Mouse (Mus musculus): Measurements from ENCODE around the gene Pf4. TPM values are rescaled to one million over a fixed set of nuclear protein-coding genes. Genes with fewer than 3 reads are reported as not detected.

Pf4 gene
- polyA plus RNA-seq (2016; fragmentation: Nextera tagmentation; extraction: Ambion mirVana), result 55.1 and 62.3 TPM in 2 replicates

GRCm38 (mm10) chr5:90771880-90772653 is at the start of gene Pf4:
TSS of gene Pf4 (plus strand) at chr5:90772435.
- H3K9me3 ChIP-seq, result no peaks in the 10 kb centered on the region
- ATAC-seq (ENCODE audit: low FRiP score, low read depth), result no peak

GRCm38 (mm10) chr5:90722656-90723055 is 49.6 kb upstream of the Pf4 start:
- no peak for ATAC-seq (ENCODE audit: low FRiP score, low read depth)
- no peaks in the 10 kb centered on the region for H3K4me1 ChIP-seq
- H3K9ac ChIP-seq, result no peak overlapping the region
- H3K27me3 ChIP-seq (replicated peaks), result no peaks in the 10 kb centered on the region
- H3K36me3 ChIP-seq, result no peaks in the 10 kb centered on the region
- H3K4me2 ChIP-seq (replicated peaks), result no peak overlapping the region
- no peaks in the 10 kb centered on the region for H3K9me3 ChIP-seq
- no peak overlapping the region for H3K4me3 ChIP-seq
- no peak overlapping the region for H3K27ac ChIP-seq
- WGBS, result 94% methylated on average over 3 of the region's 3 CpGs

More at GRCm38 (mm10) chr5:90771880-90772653, at the start of gene Pf4:
- no peaks in the 10 kb centered on the region for H3K27me3 ChIP-seq (replicated peaks)
- WGBS, result 83% methylated on average over 16 of the region's 16 CpGs
- no peak within 1 kb of the TSS for H3K27ac ChIP-seq
- no peak within 1 kb of the TSS for H3K9ac ChIP-seq
- no peaks in the 10 kb centered on the region for H3K36me3 ChIP-seq
- H3K4me3 ChIP-seq, result no peak within 1 kb of the TSS
- no peak within 1 kb of the TSS for H3K4me2 ChIP-seq (replicated peaks)
- H3K4me1 ChIP-seq, result no peaks in the 10 kb centered on the region

GRCm38 (mm10) chr5:90728254-90728653 is 44.0 kb upstream of the Pf4 start:
- Histone ChIP-seq H3K36me3 (no peaks in the 10 kb centered on the region), H3K27me3 (replicated peaks) (no peaks in the 10 kb centered on the region), H3K4me3 (no peak overlapping the region), H3K27ac (no peak overlapping the region), H3K4me1 (no peaks in the 10 kb centered on the region), H3K4me2 (replicated peaks) (no peak overlapping the region), H3K9ac (no peak overlapping the region), H3K9me3 (no peaks in the 10 kb centered on the region)
- 50% methylated on average over 3 of the region's 3 CpGs for WGBS
- no peak for ATAC-seq (ENCODE audit: low FRiP score, low read depth)

- Histone ChIP-seq H3K4me1 (no peaks in the 10 kb centered on the region), H3K27me3 (replicated peaks) (no peaks in the 10 kb centered on the region), H3K4me3 (no peak overlapping the region), H3K36me3 (no peaks in the 10 kb centered on the region), H3K27ac (no peak overlapping the region), H3K9me3 (no peaks in the 10 kb centered on the region), H3K9ac (no peak overlapping the region), H3K4me2 (replicated peaks) (no peak overlapping the region)
- ATAC-seq (ENCODE audit: low FRiP score, low read depth), result no peak
- WGBS, result 78% methylated on average over 4 of the region's 4 CpGs
These were observed 40.8 kb upstream of the Pf4 start for GRCm38 (mm10) chr5:90731480-90731879.

GRCm38 (mm10) chr5:90742029-90742428 is 30.2 kb upstream of the Pf4 start:
- Histone ChIP-seq H3K4me3 (no peak overlapping the region), H3K4me1 (no peaks in the 10 kb centered on the region), H3K9me3 (no peaks in the 10 kb centered on the region), H3K4me2 (replicated peaks) (no peak overlapping the region), H3K27me3 (replicated peaks) (no peaks in the 10 kb centered on the region), H3K9ac (no peak overlapping the region), H3K27ac (no peak overlapping the region), H3K36me3 (no peaks in the 10 kb centered on the region)
- no peak for ATAC-seq (ENCODE audit: low FRiP score, low read depth)
- WGBS, result 87% methylated on average over 4 of the region's 4 CpGs

GRCm38 (mm10) chr5:90753934-90754333 is 18.3 kb upstream of the Pf4 start:
- ATAC-seq (ENCODE audit: low FRiP score, low read depth), result no peak
- H3K4me3 ChIP-seq, result no peak overlapping the region
- no peak overlapping the region for H3K4me2 ChIP-seq (replicated peaks)
- no peaks in the 10 kb centered on the region for H3K36me3 ChIP-seq
- H3K27me3 ChIP-seq (replicated peaks), result peaks cover 4% of the 10 kb centered on the region; the same call in 1 of the 2 replicates
- H3K9ac ChIP-seq, result no peak overlapping the region
- no peaks in the 10 kb centered on the region for H3K9me3 ChIP-seq
- H3K27ac ChIP-seq, result no peak overlapping the region
- WGBS, result 93% methylated on average over 1 of the region's 1 CpGs
- H3K4me1 ChIP-seq, result peaks cover under 1% of the 10 kb centered on the region; the same call in 1 of the 2 replicates

- WGBS, result 49% methylated on average over 5 of the region's 5 CpGs
- H3K27ac ChIP-seq, result no peak overlapping the region
- H3K4me2 ChIP-seq (replicated peaks), result no peak overlapping the region
- peaks cover 13% of the 10 kb centered on the region for H3K27me3 ChIP-seq (replicated peaks)
- no peaks in the 10 kb centered on the region for H3K9me3 ChIP-seq
- H3K4me1 ChIP-seq, result peaks cover 10% of the 10 kb centered on the region
- H3K4me3 ChIP-seq, result no peak overlapping the region
- no peak for ATAC-seq (ENCODE audit: low FRiP score, low read depth)
- no peaks in the 10 kb centered on the region for H3K36me3 ChIP-seq
- H3K9ac ChIP-seq, result no peak overlapping the region
These were observed 14.1 kb upstream of the Pf4 start for GRCm38 (mm10) chr5:90758020-90758605.

- no peaks in the 10 kb centered on the region for H3K36me3 ChIP-seq
- peak; percentile 69 for ATAC-seq (ENCODE audit: low FRiP score, low read depth)
- peaks cover 13% of the 10 kb centered on the region for H3K27me3 ChIP-seq (replicated peaks)
- WGBS, result 4% methylated on average over 32 of the region's 32 CpGs
- H3K9ac ChIP-seq, result peak within 1 kb of the TSS; percentile 55
- H3K27ac ChIP-seq, result no peak within 1 kb of the TSS
- peak within 1 kb of the TSS; percentile 79 for H3K4me2 ChIP-seq (replicated peaks)
- H3K4me3 ChIP-seq, result peak within 1 kb of the TSS; percentile 37
- no peaks in the 10 kb centered on the region for H3K9me3 ChIP-seq
- H3K4me1 ChIP-seq, result peaks cover 10% of the 10 kb centered on the region
These were observed 12.9 kb upstream of the Pf4 start, which contains the start of gene Cxcl5 for GRCm38 (mm10) chr5:90759077-90760065. TSS of gene Cxcl5 (plus strand) at chr5:90759360.

- H3K27me3 ChIP-seq (replicated peaks), result peaks cover 13% of the 10 kb centered on the region
- H3K9me3 ChIP-seq, result no peaks in the 10 kb centered on the region
- no peak overlapping the region for H3K4me2 ChIP-seq (replicated peaks)
- ATAC-seq (ENCODE audit: low FRiP score, low read depth), result no peak
- no peak overlapping the region for H3K4me3 ChIP-seq
- H3K27ac ChIP-seq, result no peak overlapping the region
- peaks cover 10% of the 10 kb centered on the region for H3K4me1 ChIP-seq
- WGBS, result 60% methylated on average over 4 of the region's 4 CpGs
- H3K9ac ChIP-seq, result no peak overlapping the region
- H3K36me3 ChIP-seq, result no peaks in the 10 kb centered on the region
These were observed 11.9 kb upstream of the Pf4 start for GRCm38 (mm10) chr5:90760303-90760702.

- WGBS, result 87% methylated on average over 2 of the region's 2 CpGs
- H3K27me3 ChIP-seq (replicated peaks), result peaks cover 13% of the 10 kb centered on the region
- no peak for ATAC-seq (ENCODE audit: low FRiP score, low read depth)
These were observed 11.4 kb upstream of the Pf4 start for GRCm38 (mm10) chr5:90760844-90761243.

GRCm38 (mm10) chr5:90761834-90762233 is 10.4 kb upstream of the Pf4 start:
- Histone ChIP-seq H3K4me2 (replicated peaks) (no peak overlapping the region), H3K4me1 (peaks cover 10% of the 10 kb centered on the region), H3K9ac (no peak overlapping the region), H3K4me3 (no peak overlapping the region), H3K9me3 (no peaks in the 10 kb centered on the region), H3K27ac (no peak overlapping the region), H3K27me3 (replicated peaks) (peaks cover 13% of the 10 kb centered on the region), H3K36me3 (no peaks in the 10 kb centered on the region)
- ATAC-seq (ENCODE audit: low FRiP score, low read depth), result no peak
- 90% methylated on average over 3 of the region's 3 CpGs for WGBS

More at GRCm38 (mm10) chr5:90760844-90761243, 11.4 kb upstream of the Pf4 start:
- peaks cover 10% of the 10 kb centered on the region for H3K4me1 ChIP-seq
- no peak overlapping the region for H3K4me3 ChIP-seq
- no peaks in the 10 kb centered on the region for H3K36me3 ChIP-seq
- H3K9ac ChIP-seq, result no peak overlapping the region
- no peaks in the 10 kb centered on the region for H3K9me3 ChIP-seq
- H3K27ac ChIP-seq, result no peak overlapping the region
- H3K4me2 ChIP-seq (replicated peaks), result no peak overlapping the region

Data from neural tube, embryonic 12.5 days (tissue).